Mouse (Mus musculus) embryonic facial prominence, embryonic 12.5 days (tissue): ENCODE measurements around the gene Tubb2a. TPM values are rescaled to one million over a fixed set of nuclear protein-coding genes. Genes with fewer than 3 reads are reported as not detected.
"Not testable (repeated sequence)": the region's sequence is repeated elsewhere in the genome, so short reads cannot be mapped to it uniquely, and the experiment has no call there.

Source experiments
- ATAC-seq: fragments of 200-750 bp; cut with Nextera tagmentation; 2 replicates; pipeline ENCODE4 v1.8.0; 2017; ENCODE audit not compliant: insufficient number of reproducible peaks, insufficient read depth, low FRiP score, low TSS enrichment
- H3K27ac ChIP-seq: fragments of 300-500 bp; sonication (generic); 2 replicates; pipeline ENCODE4 v1.5.1; 2016; ENCODE audit warnings: mild to moderate bottlenecking
- H3K27me3 ChIP-seq: fragments of 300-500 bp; sonication (generic); 2 replicates; pipeline ENCODE4 v1.6.1; 2016; ENCODE audit warnings: mild to moderate bottlenecking, moderate library complexity
- H3K36me3 ChIP-seq: fragments of 300-500 bp; sonication (generic); 2 replicates; pipeline ENCODE4 v1.6.1; 2016; ENCODE audit warnings: mild to moderate bottlenecking
- H3K4me1 ChIP-seq: fragments of 300-500 bp; sonication (generic); 2 replicates; pipeline ENCODE4 v1.6.1; 2016
- H3K4me2 ChIP-seq: fragments of 300-500 bp; sonication (generic); replicated peaks from 2 replicates; pipeline ENCODE4 v1.6.1; 2016; ENCODE audit warnings: mild to moderate bottlenecking, moderate library complexity
- H3K4me3 ChIP-seq: fragments of 300-500 bp; sonication (generic); 2 replicates; pipeline ENCODE4 v1.5.1; 2016; ENCODE audit warnings: mild to moderate bottlenecking
- H3K9ac ChIP-seq: fragments of 300-500 bp; sonication (generic); 2 replicates; pipeline ENCODE4 v1.6.1; 2016; ENCODE audit warnings: mild to moderate bottlenecking, moderate library complexity
- H3K9me3 ChIP-seq: fragments of 300-500 bp; sonication (generic); 2 replicates; pipeline ENCODE4 v1.6.1; 2016; ENCODE audit warnings: mild to moderate bottlenecking, moderate library complexity
- WGBS: fragments of 180-500 bp; shearing (Covaris S2); methylation state at CpG from one replicate; pipeline ENCODE4 v1.1.7; 2016; 5-methylcytosine and 5-hydroxymethylcytosine counted together
- polyA plus RNA-seq: library from polyadenylated mRNA; unstranded; fragments of >200 nt; fragmentation: Nextera tagmentation; extraction: Ambion mirVana; gene quantifications from 2 replicates; pipeline ENCODE4 v1.2.1, GENCODE M21; 2016

Gene Tubb2a
- polyA plus RNA-seq, 1 experiment from 2014 or later: 162 TPM

- 68% methylated on average over 5 of the region's 5 CpGs for WGBS
- ATAC-seq: not testable (repeated sequence)
These were observed 10.4 kb upstream of the Tubb2a start for GRCm38 (mm10) chr13:34088201-34088649.

GRCm38 (mm10) chr13:34087052-34087812, 9.4 kb upstream of the Tubb2a start:
- no peak overlapping the region for H3K4me3 ChIP-seq
- no peaks in the 10 kb centered on the region for H3K9me3 ChIP-seq
- no peaks in the 10 kb centered on the region for H3K27me3 ChIP-seq
- no peak for ATAC-seq
- H3K36me3 ChIP-seq: no peaks in the 10 kb centered on the region
- H3K9ac ChIP-seq: no peak overlapping the region
- H3K27ac ChIP-seq: no peak overlapping the region
- 61% methylated on average over 7 of the region's 7 CpGs for WGBS
- H3K4me1 ChIP-seq: 0 out of 2 replicates have a peak, but pooled peaks cover 4% of the 10 kb centered on the region
- no peak overlapping the region for H3K4me2 ChIP-seq

More at GRCm38 (mm10) chr13:34088201-34088649, 10.4 kb upstream of the Tubb2a start:
- H3K4me3 ChIP-seq, H3K9me3 ChIP-seq, H3K27ac ChIP-seq, H3K4me1 ChIP-seq, H3K36me3 ChIP-seq, H3K9ac ChIP-seq, H3K27me3 ChIP-seq, H3K4me2 ChIP-seq: not testable (repeated sequence)

DNA sequence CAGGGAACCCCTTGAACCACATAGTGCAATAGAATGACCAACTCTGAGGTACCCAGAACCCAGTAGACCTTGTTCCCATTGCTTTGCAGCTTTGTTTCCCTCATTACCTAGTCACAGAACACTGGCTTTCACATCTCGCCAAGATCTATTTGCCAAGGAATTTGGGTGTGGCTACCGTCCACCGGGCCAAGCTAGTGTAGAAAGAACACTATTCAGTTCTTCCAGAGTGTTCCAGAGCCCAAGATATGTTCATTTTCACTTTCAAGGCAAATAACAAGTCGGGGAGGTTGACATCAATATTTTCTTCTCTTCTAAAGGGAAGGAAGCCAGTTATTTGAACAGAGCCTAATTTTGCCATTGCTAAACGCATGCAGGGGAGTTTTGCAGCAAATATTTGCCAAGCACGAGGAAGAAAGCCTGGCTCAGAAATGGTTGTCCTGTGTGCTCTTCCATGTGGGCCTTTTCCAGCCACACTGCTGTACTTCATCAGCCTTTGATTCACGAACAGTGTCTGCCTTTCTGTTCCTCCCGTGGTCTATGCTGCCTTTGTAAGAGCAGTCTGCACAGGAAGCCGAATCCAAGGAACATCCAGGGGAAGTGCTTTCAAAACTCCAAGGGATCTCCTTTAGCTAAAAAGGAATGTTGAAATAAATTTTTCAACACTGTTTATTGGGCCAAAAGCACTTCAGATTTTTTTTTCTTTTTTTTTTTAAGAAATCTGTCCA, 6.4 kb upstream of the Tubb2a start:
- H3K4me3 ChIP-seq: no peak overlapping the region
- 66% methylated on average over 9 of the region's 9 CpGs for WGBS
- H3K27ac ChIP-seq: no peak overlapping the region
- 0 out of 2 replicates have a peak, but pooled peaks cover 4% of the 10 kb centered on the region for H3K4me1 ChIP-seq
- H3K9ac ChIP-seq: no peak overlapping the region
- H3K36me3 ChIP-seq: no peaks in the 10 kb centered on the region
- H3K27me3 ChIP-seq: no peaks in the 10 kb centered on the region
- no peak overlapping the region for H3K4me2 ChIP-seq
- no peak for ATAC-seq
- no peaks in the 10 kb centered on the region for H3K9me3 ChIP-seq

GRCm38 (mm10) chr13:34081926-34082325, 4.1 kb upstream of the Tubb2a start:
- Histone ChIP-seq H3K9me3 (no peaks in the 10 kb centered on the region), H3K36me3 (no peaks in the 10 kb centered on the region), H3K4me3 (no peak overlapping the region), H3K4me1 (peaks cover 4% of the 10 kb centered on the region), H3K4me2 (no peak overlapping the region), H3K27me3 (no peaks in the 10 kb centered on the region), H3K27ac (no peak overlapping the region), H3K9ac (no peak overlapping the region)
- ATAC-seq: no peak
- WGBS: 86% methylated on average over 4 of the region's 4 CpGs

DNA sequence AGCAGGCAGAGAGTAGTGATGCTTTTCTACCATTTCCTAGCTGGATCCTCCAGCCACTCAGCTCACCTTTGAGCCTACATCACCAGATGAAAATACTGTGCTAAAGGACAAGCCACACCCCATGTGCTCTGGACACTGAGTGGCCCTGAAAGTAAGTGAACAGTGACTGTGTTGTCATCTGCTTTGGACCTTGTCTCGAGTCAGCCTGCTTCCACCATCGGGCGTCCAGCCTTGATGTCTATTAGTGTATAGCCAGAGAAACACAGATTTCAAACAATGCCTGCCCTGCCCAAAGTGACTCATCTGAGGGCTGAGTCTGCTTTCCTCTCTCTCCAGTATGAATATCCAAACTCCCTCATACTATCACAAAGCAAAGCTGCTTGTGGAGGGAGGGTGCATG, 2.0 kb upstream of the Tubb2a start:
- 86% methylated on average over 3 of the region's 3 CpGs for WGBS
- H3K4me1 ChIP-seq: peaks cover 10% of the 10 kb centered on the region
- no peaks in the 10 kb centered on the region for H3K27me3 ChIP-seq
- no peak overlapping the region for H3K27ac ChIP-seq
- H3K9me3 ChIP-seq: no peaks in the 10 kb centered on the region
- ATAC-seq: no peak
- H3K36me3 ChIP-seq: peaks cover 4% of the 10 kb centered on the region; the same call in 1 of the 2 replicates
- no peak overlapping the region for H3K4me2 ChIP-seq
- H3K9ac ChIP-seq: no peak overlapping the region
- H3K4me3 ChIP-seq: no peak overlapping the region

- no peaks in the 10 kb centered on the region for H3K27me3 ChIP-seq
- peaks cover 10% of the 10 kb centered on the region for H3K4me1 ChIP-seq
- 38% methylated on average over 16 of the region's 16 CpGs for WGBS
- H3K36me3 ChIP-seq: peaks cover 5% of the 10 kb centered on the region; the same call in 1 of the 2 replicates
- peak overlapping the region; percentile 62; the same call in 1 of the 2 replicates for H3K4me3 ChIP-seq
- peak overlapping the region; percentile 82 for H3K4me2 ChIP-seq
- no peaks in the 10 kb centered on the region for H3K9me3 ChIP-seq
- H3K27ac ChIP-seq: no peak overlapping the region
- 0 out of 2 replicates have a peak, but pooled peaks have one; percentile 26 for ATAC-seq
- H3K9ac ChIP-seq: peak overlapping the region; percentile 71; the same call in 1 of the 2 replicates
These were observed 883 bp upstream of the Tubb2a start for GRCm38 (mm10) chr13:34078500-34079280.

GRCm38 (mm10) chr13:34076561-34077491, 981 bp downstream of the Tubb2a start:
- H3K27me3 ChIP-seq: no peaks in the 10 kb centered on the region
- H3K4me2 ChIP-seq: peak overlapping the region; percentile 82
- H3K27ac ChIP-seq: no peak overlapping the region; the same call in 1 of the 2 replicates
- peak overlapping the region; percentile 71; the same call in 1 of the 2 replicates for H3K9ac ChIP-seq
- H3K36me3 ChIP-seq: peaks cover 8% of the 10 kb centered on the region; the same call in 1 of the 2 replicates
- H3K4me3 ChIP-seq: peak overlapping the region; percentile 62
- H3K9me3 ChIP-seq: no peaks in the 10 kb centered on the region
- ATAC-seq: peak; percentile 16; the same call in 1 of the 2 replicates
- peaks cover 10% of the 10 kb centered on the region for H3K4me1 ChIP-seq
- 64% methylated on average over 20 of the region's 20 CpGs for WGBS

DNA sequence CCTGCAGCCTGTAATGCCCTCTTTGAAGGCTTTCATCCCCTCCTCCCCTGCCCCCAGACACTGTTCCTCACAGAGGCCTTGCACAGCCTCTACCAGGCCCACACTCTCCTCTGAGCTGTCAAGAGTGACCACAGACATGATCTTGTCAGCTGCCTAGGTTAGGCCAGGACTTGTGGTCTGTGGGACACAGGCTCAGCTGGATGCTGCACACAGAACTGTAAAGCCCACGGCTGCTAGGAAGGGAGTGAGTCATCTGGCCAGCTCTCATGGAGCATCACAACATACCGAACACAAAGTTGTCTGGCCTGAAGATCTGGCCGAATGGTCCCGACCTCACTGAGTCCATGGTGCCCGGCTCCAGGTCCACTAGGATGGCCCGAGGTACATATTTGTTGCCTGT, 1.9 kb downstream of the Tubb2a start:
- not testable (repeated sequence) for H3K27ac ChIP-seq, H3K9me3 ChIP-seq, H3K4me1 ChIP-seq, H3K9ac ChIP-seq, H3K27me3 ChIP-seq, H3K4me2 ChIP-seq, H3K36me3 ChIP-seq, H3K4me3 ChIP-seq, ATAC-seq
- WGBS: 86% methylated on average over 6 of the region's 6 CpGs

DNA sequence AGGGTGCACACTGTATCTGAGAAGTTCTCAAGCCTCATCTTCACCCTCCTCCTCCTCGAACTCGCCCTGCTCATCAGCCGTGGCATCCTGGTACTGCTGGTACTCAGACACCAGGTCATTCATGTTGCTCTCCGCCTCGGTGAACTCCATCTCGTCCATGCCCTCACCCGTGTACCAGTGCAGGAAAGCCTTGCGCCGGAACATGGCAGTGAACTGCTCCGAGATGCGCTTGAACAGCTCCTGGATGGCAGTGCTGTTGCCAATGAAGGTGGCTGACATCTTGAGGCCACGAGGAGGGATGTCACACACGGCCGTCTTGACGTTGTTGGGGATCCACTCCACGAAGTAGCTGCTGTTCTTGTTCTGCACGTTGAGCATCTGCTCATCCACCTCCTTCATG, 3.4 kb downstream of the Tubb2a start:
- 96% methylated on average over 11 of the region's 17 CpGs for WGBS
- H3K4me2 ChIP-seq, H3K9me3 ChIP-seq, H3K27me3 ChIP-seq, H3K4me3 ChIP-seq, H3K27ac ChIP-seq, H3K9ac ChIP-seq, ATAC-seq, H3K36me3 ChIP-seq: not testable (repeated sequence)
- H3K4me1 ChIP-seq: peaks cover 17% of the 10 kb centered on the region

- Histone ChIP-seq H3K9ac (no peak overlapping the region), H3K9me3 (no peaks in the 10 kb centered on the region), H3K27ac (no peak overlapping the region), H3K4me3 (no peak overlapping the region), H3K4me2 (no peak overlapping the region), H3K36me3 (peaks cover 8% of the 10 kb centered on the region; the same call in 1 of the 2 replicates), H3K4me1 (peaks cover 17% of the 10 kb centered on the region), H3K27me3 (no peaks in the 10 kb centered on the region)
- WGBS: 71% methylated on average over 3 of the region's 3 CpGs
- no peak for ATAC-seq
These were observed 5.0 kb downstream of the Tubb2a start for GRCm38 (mm10) chr13:34072847-34073246.
